Mouse (Mus musculus) kidney, embryonic 15.5 days (tissue): ENCODE data around the gene Fam98b. TPM values are rescaled to one million over a fixed set of nuclear protein-coding genes. Genes with fewer than 3 reads are reported as not detected.

Experiments used
- ATAC-seq: fragments of 200-750 bp; cut with Nextera tagmentation; replicated peaks from 2 replicates; pipeline ENCODE4 v1.8.0; 2017; ENCODE audit warnings: moderate TSS enrichment; ENCODE audit not compliant: low FRiP score
- H3K27ac ChIP-seq: fragments of 300-500 bp; sonication (generic); 2 replicates; pipeline ENCODE4 v1.5.1; 2015; ENCODE audit warnings: mild to moderate bottlenecking, inconsistent platforms
- H3K27me3 ChIP-seq: fragments of 300-500 bp; sonication (generic); 2 replicates; pipeline ENCODE4 v1.6.1; 2015; ENCODE audit warnings: inconsistent platforms
- H3K36me3 ChIP-seq: fragments of 300-500 bp; sonication (generic); 2 replicates; pipeline ENCODE4 v1.6.1; 2015; ENCODE audit warnings: inconsistent platforms
- H3K4me1 ChIP-seq: fragments of 300-500 bp; sonication (generic); 2 replicates; pipeline ENCODE4 v1.6.1; 2015; ENCODE audit warnings: inconsistent platforms
- H3K4me2 ChIP-seq: fragments of 300-500 bp; sonication (generic); 2 replicates; pipeline ENCODE4 v1.6.1; 2015; ENCODE audit warnings: moderate library complexity, mild to moderate bottlenecking, inconsistent platforms
- H3K4me3 ChIP-seq: fragments of 300-500 bp; sonication (generic); replicated peaks from 2 replicates; pipeline ENCODE4 v1.5.1; 2015; ENCODE audit warnings: mild to moderate bottlenecking, inconsistent platforms
- H3K9ac ChIP-seq: fragments of 300-500 bp; sonication (generic); 2 replicates; pipeline ENCODE4 v1.6.1; 2015; ENCODE audit warnings: mild to moderate bottlenecking, inconsistent platforms
- H3K9me3 ChIP-seq: fragments of 300-500 bp; sonication (generic); replicated peaks from 2 replicates; pipeline ENCODE4 v1.6.1; 2016; ENCODE audit warnings: inconsistent platforms
- WGBS: fragments of 180-500 bp; shearing (Covaris S2); methylation state at CpG from one replicate; pipeline ENCODE4 v1.1.7; 2015; ENCODE audit warnings: mixed read lengths; 5-methylcytosine and 5-hydroxymethylcytosine counted together
- polyA plus RNA-seq: library from polyadenylated mRNA; unstranded; fragments of >200 nt; fragmentation: Nextera tagmentation; extraction: Ambion mirVana; gene quantifications from 2 replicates; pipeline ENCODE4 v1.2.1, GENCODE M21; 2015

Gene Fam98b
- polyA plus RNA-seq, 1 experiment from 2014 or later = 14.1 TPM

GRCm38 (mm10) chr2:117231257-117231656 is 18.3 kb upstream of the Fam98b start:
- 7% methylated on average over 13 of the region's 13 CpGs for WGBS
- Histone ChIP-seq H3K27ac (no peak overlapping the region), H3K27me3 (peaks cover 12% of the 10 kb centered on the region), H3K4me3 (no peak overlapping the region), H3K4me2 (no peak overlapping the region), H3K36me3 (no peaks in the 10 kb centered on the region), H3K9ac (no peak overlapping the region), H3K9me3 (no peaks in the 10 kb centered on the region), H3K4me1 (0 out of 2 replicates have a peak, but pooled peaks cover 2% of the 10 kb centered on the region)
- peak; percentile 85 for ATAC-seq

- Histone ChIP-seq H3K27ac (no peak overlapping the region), H3K36me3 (no peaks in the 10 kb centered on the region), H3K9ac (no peak overlapping the region), H3K4me2 (no peak overlapping the region), H3K4me1 (no peaks in the 10 kb centered on the region), H3K9me3 (no peaks in the 10 kb centered on the region), H3K4me3 (no peak overlapping the region), H3K27me3 (peaks cover 19% of the 10 kb centered on the region)
- WGBS = 81% methylated on average over 4 of the region's 4 CpGs
- no peak for ATAC-seq
Measured at GRCm38 (mm10) chr2:117241953-117242352, 7.6 kb upstream of the Fam98b start.

- under 1% methylated on average over 23 of the region's 24 CpGs for WGBS
- H3K9ac ChIP-seq = peak overlapping the region; percentile 92
- H3K36me3 ChIP-seq = no peaks in the 10 kb centered on the region
- H3K27me3 ChIP-seq = 0 out of 2 replicates have a peak, but pooled peaks cover 2% of the 10 kb centered on the region
- no peaks in the 10 kb centered on the region for H3K9me3 ChIP-seq
- H3K4me2 ChIP-seq = peak overlapping the region; percentile 68
- peak; percentile 81 for ATAC-seq
- peak overlapping the region; percentile 91 for H3K27ac ChIP-seq
- H3K4me1 ChIP-seq = peaks cover 6% of the 10 kb centered on the region
- peak overlapping the region; percentile 95 for H3K4me3 ChIP-seq
Measured at GRCm38 (mm10) chr2:117250001-117250510, 517 bp downstream of the Fam98b start.

GRCm38 (mm10) chr2:117255415-117255814 is 5.9 kb downstream of the Fam98b start:
- Histone ChIP-seq H3K27me3 (no peaks in the 10 kb centered on the region), H3K9ac (no peak overlapping the region), H3K9me3 (no peaks in the 10 kb centered on the region), H3K4me2 (no peak overlapping the region), H3K4me3 (no peak overlapping the region), H3K27ac (no peak overlapping the region), H3K4me1 (peaks cover 5% of the 10 kb centered on the region), H3K36me3 (peaks cover 21% of the 10 kb centered on the region)
- 79% methylated on average over 2 of the region's 2 CpGs for WGBS
- no peak for ATAC-seq

GRCm38 (mm10) chr2:117257617-117258016 is 8.1 kb downstream of the Fam98b start:
- Histone ChIP-seq H3K36me3 (peaks cover 37% of the 10 kb centered on the region), H3K9me3 (no peaks in the 10 kb centered on the region), H3K4me2 (no peak overlapping the region), H3K9ac (no peak overlapping the region), H3K27ac (no peak overlapping the region), H3K4me3 (no peak overlapping the region), H3K4me1 (no peaks in the 10 kb centered on the region), H3K27me3 (no peaks in the 10 kb centered on the region)
- no peak for ATAC-seq
- 91% methylated on average over 1 of the region's 1 CpGs for WGBS

- Histone ChIP-seq H3K36me3 (peaks cover 62% of the 10 kb centered on the region), H3K4me3 (no peak overlapping the region), H3K27me3 (no peaks in the 10 kb centered on the region), H3K27ac (no peak overlapping the region), H3K9me3 (no peaks in the 10 kb centered on the region), H3K4me1 (no peaks in the 10 kb centered on the region), H3K9ac (no peak overlapping the region), H3K4me2 (no peak overlapping the region)
- 86% methylated on average over 5 of the region's 5 CpGs for WGBS
- ATAC-seq = no peak
Measured at GRCm38 (mm10) chr2:117262184-117262583, 12.6 kb downstream of the Fam98b start.

- no peaks in the 10 kb centered on the region for H3K27me3 ChIP-seq
- H3K27ac ChIP-seq = no peak overlapping the region
- no peaks in the 10 kb centered on the region for H3K4me1 ChIP-seq
- ATAC-seq = 0 out of 2 replicates have a peak, but pooled peaks have one; percentile 25
- 74% methylated on average over 11 of the region's 11 CpGs for WGBS
- no peak overlapping the region for H3K4me3 ChIP-seq
- H3K36me3 ChIP-seq = peaks cover 64% of the 10 kb centered on the region
- no peak overlapping the region for H3K4me2 ChIP-seq
- H3K9me3 ChIP-seq = no peaks in the 10 kb centered on the region
- H3K9ac ChIP-seq = no peak overlapping the region
Measured at GRCm38 (mm10) chr2:117263786-117264408, 14.4 kb downstream of the Fam98b start.

GRCm38 (mm10) chr2:117288291-117288690 is 38.8 kb downstream of the Fam98b start:
- Histone ChIP-seq H3K9ac (no peak overlapping the region), H3K4me2 (no peak overlapping the region), H3K27ac (no peak overlapping the region), H3K9me3 (no peaks in the 10 kb centered on the region), H3K27me3 (no peaks in the 10 kb centered on the region), H3K4me1 (no peaks in the 10 kb centered on the region), H3K36me3 (no peaks in the 10 kb centered on the region), H3K4me3 (no peak overlapping the region)
- ATAC-seq = no peak
- WGBS = 90% methylated on average over 7 of the region's 7 CpGs

GRCm38 (mm10) chr2:117299596-117300448 is 50.3 kb downstream of the Fam98b start:
- ATAC-seq = no peak
- Histone ChIP-seq H3K4me2 (no peak overlapping the region), H3K9ac (no peak overlapping the region), H3K27ac (no peak overlapping the region), H3K36me3 (no peaks in the 10 kb centered on the region), H3K4me1 (no peaks in the 10 kb centered on the region), H3K27me3 (no peaks in the 10 kb centered on the region), H3K4me3 (no peak overlapping the region), H3K9me3 (no peaks in the 10 kb centered on the region)
- 81% methylated on average over 16 of the region's 16 CpGs for WGBS

GRCm38 (mm10) chr2:117303391-117304350 is 54.1 kb downstream of the Fam98b start:
- no peak overlapping the region for H3K9ac ChIP-seq
- ATAC-seq = no peak
- WGBS = 83% methylated on average over 12 of the region's 12 CpGs

GRCm38 (mm10) chr2:117304941-117305340 is 55.4 kb downstream of the Fam98b start:
- no peaks in the 10 kb centered on the region for H3K27me3 ChIP-seq
- no peaks in the 10 kb centered on the region for H3K4me1 ChIP-seq
- H3K27ac ChIP-seq = no peak overlapping the region
- H3K36me3 ChIP-seq = no peaks in the 10 kb centered on the region
- H3K9ac ChIP-seq = no peak overlapping the region
- H3K9me3 ChIP-seq = no peaks in the 10 kb centered on the region
- H3K4me2 ChIP-seq = no peak overlapping the region
- no peak for ATAC-seq
- 86% methylated on average over 5 of the region's 5 CpGs for WGBS
- H3K4me3 ChIP-seq = no peak overlapping the region

More at GRCm38 (mm10) chr2:117303391-117304350, 54.1 kb downstream of the Fam98b start:
- H3K4me2 ChIP-seq = no peak overlapping the region
- no peaks in the 10 kb centered on the region for H3K9me3 ChIP-seq
- H3K4me1 ChIP-seq = no peaks in the 10 kb centered on the region
- H3K27ac ChIP-seq = no peak overlapping the region
- H3K4me3 ChIP-seq = no peak overlapping the region
- no peaks in the 10 kb centered on the region for H3K36me3 ChIP-seq
- no peaks in the 10 kb centered on the region for H3K27me3 ChIP-seq
